Mouse (Mus musculus): Measurements from ENCODE around the gene Itga1.

The Itga1 gene

DNA sequence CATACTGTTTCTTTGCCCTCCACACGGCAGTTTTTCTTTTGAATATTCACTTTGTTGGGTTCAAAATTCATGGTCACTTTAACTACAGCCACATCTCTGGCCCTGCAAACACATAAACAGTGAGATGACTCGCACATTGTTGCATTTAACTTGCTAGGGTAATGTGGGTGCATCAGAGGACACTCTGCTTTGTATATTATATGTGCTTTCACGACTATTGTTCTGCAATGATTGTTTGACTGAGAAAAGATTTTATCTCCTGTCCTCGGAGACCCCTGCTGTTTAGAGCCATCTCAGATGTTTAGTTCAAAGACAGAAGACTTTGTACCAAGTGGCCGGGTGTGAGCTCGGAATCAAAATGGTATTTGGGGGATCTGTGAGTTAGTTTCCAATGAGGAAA, 114.1 kb downstream of the Itga1 start:
- DNase-seq (ENCODE audit: low read depth) = no peak

DNA sequence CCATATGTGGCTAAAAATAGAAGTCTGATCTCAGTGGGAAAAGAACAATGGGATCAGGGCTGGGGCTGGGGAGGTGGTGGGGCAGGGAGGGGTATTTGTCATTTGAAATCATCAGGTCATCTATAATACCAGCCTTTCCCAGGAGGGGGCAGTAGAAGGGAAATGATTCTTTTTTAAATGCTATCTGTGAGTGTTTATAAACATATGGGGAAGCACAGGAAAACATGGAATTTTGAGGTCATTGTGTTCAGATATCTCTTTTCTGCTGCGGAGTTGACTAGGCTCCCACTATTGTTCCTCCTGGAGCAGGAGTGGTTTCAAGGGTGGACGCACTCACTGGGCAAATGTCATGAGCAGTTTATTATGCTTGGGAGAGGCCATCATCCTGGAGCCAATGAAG, 114.6 kb downstream of the Itga1 start:
- peak; percentile 10 for DNase-seq (ENCODE audit: low read depth)

DNA sequence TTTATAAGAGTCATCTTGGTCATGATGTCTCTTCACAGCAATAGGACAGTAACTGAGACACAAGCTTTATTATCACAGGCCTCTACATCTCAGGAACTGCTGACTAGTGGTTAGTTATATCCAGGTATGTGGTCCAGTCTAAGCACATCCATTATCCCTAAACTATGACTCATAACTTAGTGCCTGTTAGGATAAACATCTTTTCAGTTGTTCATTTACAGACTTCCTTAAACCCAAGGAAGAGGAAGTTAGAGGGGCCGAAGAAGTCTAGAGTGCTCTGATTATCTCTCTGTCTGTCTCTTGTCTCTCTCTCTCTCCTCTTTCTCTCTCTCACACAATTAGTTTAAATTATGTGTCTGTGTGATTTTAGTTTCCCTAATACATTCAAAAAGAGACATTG, 117.1 kb downstream of the Itga1 start:
- no peak for DNase-seq (ENCODE audit: low read depth)

DNA sequence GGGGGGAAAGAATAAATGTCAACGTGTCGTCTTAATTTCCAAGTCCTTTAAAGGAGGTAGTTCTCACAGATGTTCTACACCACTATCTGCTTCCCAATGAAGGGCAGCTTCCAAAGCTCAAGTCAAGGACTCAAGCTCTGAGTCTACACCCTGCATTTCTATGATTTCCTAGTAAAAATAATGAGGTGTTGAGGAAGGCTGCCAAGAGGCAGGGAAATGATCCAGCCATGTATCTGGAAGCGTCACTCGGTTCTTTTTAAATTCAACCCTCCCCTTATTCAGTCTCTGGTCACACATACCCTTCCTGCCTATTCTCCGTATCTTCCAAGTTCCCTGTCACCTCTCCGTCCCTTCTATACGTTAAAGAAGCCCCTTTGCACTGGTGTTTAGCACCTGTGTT, 118.6 kb downstream of the Itga1 start:
- no peak for DNase-seq (ENCODE audit: low read depth)

DNA sequence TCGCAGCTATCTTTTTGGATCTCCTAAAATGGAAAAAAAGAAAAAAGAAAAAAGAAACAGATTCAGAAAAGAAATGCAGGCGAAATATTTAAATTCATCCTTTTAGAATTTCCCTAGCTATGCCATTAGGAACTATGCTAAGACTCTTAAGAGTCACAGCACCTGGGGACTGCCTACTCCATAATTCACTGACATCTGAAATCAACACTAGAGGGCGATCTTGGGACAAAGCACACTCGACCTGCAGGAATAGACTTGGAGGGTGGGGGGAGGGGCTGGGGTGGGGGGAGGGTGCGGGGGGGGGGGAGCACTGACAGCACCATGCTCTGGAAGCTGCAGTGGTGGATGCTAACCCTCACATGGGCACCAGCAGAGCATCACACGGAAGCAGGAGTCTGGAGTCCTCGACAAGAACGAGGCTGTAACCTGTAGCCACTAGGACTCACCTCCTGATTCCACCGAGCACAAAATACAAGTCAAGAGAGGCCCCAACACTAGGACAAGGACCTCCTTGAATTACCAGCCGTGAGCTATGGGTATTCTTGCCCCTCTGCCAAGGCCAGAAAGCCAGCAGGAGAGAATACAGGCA, 120.8 kb downstream of the Itga1 start:
- DNase-seq (ENCODE audit: low read depth) = peak; percentile 37

DNA sequence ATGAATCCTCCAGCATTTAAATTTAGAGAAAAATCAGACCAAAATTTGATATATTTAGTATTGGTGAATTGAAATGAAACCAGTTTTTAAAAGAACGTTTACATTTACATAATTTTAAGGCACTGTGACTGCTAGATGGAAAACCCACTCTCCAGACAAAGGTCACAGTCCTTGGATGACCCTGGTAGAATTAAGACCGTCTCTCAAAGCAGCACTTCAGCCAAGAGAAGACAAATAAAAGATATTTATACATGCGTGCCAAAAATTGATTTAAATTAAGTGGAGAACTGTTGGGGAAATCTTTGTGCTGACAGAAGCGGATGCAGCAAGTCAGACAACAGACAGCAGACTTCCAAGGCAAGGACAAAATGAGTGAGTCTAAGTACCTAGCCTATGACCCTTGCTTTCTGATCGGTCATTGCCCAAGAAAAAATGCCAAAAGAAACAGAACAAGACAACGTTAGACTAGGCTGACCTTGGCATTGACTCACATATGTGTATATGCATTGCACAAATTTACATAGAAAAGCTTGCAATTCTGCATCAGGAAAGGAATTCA, 127.2 kb downstream of the Itga1 start:
- no peak for DNase-seq (ENCODE audit: low read depth)

DNA sequence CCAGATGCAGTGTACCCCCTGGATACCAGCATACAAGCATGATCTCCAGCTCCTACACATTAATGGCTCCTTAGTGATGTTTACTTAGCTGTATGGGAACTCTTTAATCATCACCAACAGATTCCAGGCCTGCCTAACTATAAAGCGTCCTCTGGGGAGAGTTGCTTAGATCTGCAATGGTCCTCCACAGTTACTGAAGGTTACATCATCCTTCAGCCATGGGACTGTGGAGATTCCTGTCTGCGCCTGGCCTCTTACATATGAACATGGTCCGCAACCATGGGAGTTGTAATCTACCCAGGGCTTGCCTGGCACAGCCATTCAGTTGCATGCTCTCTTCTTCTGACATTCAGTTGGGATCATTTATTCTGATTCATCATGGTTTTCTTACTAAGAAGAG, 129.9 kb downstream of the Itga1 start:
- DNase-seq (ENCODE audit: low read depth) = no peak

DNA sequence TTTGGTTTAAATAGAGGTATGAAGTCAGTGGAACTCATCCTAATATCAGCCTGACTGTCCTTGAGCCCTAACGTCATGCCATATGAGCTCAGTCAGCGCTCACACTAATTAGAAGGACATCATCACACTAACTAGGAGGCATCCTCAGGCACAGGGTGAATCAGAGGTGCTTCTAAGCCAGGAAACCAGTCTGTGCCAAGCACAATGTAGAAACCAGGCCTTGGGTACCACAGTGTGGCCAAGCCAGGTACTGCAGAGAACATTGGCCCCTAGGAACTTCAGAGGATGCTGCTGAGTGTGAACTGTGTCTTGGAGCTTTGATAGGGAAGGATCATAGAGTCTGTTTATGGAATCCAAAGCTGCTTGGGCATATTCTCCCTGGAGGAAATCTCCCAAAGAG, 137.5 kb downstream of the Itga1 start:
- DNase-seq (ENCODE audit: low read depth) = peak; percentile 89

DNA sequence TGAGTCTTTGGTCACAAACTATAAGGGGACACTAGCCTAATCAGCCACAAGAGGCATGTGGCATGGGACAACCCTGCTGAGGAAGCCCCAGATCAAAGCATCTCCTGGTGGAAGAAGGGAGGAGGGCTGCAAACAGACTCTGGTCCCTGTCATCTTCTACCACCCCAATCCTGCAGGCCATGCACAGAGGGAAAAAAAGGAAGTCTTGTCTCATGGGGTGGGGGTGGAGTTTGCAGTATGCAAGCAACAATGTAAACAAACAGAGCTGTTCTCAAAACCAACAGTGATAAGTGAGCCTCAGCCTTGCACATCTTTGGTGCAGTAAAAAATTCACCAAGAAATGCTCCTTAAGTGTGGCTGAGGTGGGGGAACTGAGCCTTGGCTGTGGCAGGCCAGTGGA, 147.2 kb downstream of the Itga1 start:
- DNase-seq (ENCODE audit: low read depth) = no peak

DNA sequence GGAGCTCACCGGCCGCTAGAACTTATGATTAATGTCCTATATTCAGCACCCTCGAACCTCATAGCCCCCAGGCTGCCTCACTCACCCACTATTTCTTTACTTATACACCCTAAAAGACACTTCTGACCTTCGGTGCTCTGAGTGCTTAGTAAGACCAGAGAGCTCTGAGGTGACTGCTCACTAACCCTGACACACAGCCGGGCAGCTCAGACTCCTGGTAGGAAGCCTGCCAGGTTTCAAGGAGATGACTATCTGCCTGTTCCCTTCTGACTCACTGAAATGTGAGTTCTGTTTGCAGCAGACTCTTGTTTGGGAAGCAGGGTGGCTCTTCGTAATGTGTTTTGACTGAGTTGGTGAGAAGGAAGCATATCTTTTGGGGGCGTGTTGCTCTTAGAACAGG, 168.2 kb downstream of the Itga1 start:
- no peak for DNase-seq (ENCODE audit: low read depth)

DNA sequence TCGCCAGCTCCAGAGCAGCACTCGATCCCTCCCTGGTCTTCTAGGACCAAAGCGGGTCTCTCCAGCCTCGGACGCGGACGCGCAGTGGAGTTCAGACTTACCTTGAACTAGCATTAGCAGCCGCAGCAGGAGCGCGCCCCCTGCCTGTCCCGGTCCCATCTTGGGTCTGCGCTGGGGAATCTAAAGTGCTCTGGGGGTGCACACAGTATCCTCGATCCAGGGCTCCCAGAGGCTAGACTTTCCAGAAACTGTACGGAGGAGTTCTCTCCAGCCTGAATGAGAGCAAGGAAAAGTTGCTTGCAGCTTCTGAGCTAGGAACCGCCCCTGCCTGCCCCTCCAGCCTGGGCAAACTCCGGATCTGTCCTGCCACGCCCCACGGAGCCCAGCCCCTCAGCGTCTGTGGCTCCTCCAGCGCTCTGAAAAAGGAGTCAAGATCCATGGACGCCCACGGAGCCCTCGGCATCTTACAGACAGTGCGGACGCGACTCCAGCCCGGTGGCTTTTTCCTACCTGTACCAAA, 169.9 kb downstream of the Itga1 start, which contains the start of gene Itga2:
Gene Itga2, minus strand, starts transcription at position 326 of the 520 bp plus-strand sequence.
- DNase-seq (ENCODE audit: low read depth) = no peak

DNA sequence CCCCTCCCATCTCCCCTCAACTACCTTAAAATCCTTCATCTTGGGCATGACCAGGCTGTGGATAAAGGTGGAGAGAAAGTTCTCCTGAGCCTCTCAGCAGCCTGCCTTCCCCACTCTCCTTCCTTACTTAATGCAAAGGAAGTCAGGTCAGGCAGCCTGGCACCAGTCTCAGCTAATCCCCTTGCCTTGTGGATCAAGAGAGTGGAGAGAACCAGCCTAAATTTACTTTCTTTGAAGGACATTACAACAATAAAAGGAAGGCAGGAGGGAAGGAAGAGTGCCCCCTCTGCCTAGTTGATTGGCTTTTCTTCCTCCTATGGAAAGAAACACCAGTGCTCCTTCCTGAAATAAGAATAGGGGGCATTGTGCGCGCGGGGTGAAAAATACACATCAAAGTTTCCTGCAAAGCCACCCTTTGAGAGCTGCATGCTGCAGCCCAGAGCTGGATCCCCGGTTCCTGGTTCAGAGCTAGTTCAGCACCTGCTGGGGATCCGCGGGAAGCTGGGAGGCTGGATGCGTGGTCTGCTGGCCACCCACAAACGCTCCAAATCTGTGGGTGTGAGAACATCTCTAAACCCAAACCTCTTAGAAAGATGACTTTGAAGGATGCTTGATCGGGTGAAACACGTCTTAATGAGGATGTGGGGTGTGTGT, 170.6 kb downstream of the Itga1 start:
- DNase-seq (ENCODE audit: low read depth) = no peak

DNA sequence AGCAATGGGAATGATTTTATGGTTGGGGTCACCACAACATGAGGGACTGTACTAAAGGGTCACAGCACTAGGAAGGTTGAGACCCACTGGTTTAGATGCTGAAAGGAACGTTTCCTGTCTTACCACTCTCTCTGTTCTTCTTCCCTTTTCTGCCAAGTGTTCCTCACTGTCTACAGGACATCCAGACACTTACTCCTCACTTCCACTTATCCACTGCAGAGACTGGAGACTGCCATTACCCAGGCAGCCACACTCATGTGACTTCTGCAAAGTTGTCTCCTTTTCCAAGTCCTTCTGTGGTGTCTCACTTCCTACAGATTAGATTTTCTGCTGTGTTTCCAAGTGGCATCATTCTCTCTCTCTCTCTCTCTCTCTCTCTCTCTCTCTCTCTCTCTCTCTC, 177.0 kb downstream of the Itga1 start:
- DNase-seq (ENCODE audit: low read depth) = no peak

DNA sequence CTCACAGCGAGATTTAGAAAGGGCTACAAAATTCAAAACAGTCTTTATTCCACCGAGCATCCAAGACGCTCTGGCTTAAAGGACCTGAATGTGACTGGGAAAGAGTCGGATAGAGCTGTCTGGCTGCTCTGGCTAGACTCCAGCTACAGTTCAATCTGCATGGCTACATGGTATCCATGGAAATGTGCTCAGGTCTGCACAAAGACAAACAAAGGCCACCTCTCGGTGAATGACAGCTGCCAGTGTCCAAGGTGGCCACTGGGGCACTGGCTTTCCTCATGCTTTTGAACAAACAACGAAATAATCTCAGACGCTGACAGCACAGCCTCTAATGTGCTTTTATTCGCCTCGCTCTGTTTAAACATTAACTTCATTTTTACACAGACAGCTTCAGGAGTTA, 178.4 kb downstream of the Itga1 start:
- no peak for DNase-seq (ENCODE audit: low read depth)

DNA sequence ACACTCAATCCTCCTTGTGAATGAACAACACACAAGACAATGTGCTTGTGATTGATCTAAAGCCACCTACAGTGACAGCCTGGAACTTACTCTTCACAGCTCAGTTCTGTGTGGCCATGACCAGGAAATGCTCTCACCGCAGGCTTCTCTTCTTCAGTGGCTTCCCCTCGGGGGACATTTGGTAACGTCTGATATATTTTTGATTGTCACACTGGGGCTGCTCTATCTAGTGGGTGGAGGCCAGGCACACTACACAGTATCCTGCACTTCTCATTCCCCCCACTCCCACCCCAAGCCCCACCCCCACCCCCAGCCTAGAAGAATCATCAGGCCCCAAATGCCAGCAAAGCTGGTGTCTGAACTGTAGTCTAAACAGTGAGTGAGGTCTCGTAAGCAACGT, 186.0 kb downstream of the Itga1 start:
- peak; percentile 76 for DNase-seq (ENCODE audit: low read depth)

DNA sequence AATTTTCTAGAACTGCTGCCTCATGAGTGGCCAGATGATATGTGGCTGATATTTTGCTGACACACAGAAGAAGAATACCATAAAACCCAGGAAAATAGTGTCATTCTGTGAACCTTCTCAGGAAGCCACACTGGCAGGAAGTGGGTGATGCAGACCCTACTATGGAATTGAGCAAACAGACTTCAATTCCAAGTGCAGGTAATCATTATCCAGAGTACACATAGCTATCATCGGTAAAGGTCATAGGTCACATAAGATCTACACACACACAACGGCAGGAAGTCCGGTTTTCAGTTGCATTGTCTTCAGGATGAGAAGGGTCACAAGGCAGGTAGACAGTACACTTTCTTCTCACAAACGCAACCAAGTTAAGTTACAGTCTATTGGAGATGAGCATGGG, 186.8 kb downstream of the Itga1 start:
- DNase-seq (ENCODE audit: low read depth) = peak; percentile 24

DNA sequence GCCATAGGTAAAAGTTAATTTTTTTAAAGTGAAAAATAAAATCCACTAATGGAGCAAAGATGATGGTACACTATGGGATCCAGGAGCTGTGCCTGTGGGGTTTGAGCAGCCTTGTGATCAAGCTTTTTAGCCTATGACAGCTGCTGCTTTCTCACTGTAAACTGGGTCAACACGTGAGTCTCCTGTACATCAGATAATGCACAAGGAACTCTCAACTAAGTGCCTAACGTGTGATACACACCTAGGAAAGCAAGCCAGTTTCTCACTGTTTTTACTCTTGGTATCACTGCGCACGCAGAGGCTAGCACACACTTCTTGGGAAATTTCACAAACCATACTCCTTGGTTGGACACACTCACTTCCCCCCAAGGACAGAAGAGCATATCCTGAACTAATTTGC, 187.2 kb downstream of the Itga1 start:
- DNase-seq (ENCODE audit: low read depth) = no peak

DNA sequence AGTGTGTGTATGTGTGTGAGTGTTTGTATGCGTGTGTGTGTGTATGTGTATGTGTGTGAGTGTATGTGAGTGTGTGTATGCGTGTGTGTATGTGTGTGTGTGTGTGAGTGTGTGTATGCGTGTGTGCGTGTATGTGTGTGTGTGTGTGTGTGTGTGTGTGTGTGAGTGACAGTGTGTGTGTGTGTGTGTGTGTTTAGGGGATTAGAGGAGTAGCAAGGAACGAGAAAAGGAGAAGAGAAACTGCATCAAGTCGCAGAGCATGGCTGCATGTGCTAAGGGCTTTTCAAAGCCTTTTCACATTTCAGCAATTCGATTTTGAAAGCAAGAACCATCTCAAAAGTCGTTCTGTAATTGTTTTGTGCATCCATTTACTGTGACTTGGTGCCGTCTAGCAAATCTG, 191.1 kb downstream of the Itga1 start:
- no peak for DNase-seq (ENCODE audit: low read depth)

DNA sequence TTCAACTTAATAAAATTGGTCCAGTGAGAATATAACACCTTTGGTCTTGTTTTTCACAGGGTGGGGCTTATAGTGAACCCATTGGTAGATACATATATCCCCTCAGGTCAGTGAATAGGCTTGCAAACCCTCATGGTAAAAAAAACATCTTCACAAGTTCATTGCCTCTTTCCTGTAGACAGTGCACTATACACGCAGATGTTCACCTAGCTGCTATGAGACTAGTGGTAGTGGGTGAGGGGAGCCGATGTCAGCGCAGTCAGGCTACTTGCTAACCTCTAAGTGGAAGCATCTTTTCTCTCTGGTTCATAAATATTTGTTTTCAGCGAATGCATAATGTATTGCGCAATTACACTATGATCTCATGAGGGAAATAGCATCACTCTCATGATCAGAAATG, 192.2 kb downstream of the Itga1 start:
- no peak for DNase-seq (ENCODE audit: low read depth)

DNA sequence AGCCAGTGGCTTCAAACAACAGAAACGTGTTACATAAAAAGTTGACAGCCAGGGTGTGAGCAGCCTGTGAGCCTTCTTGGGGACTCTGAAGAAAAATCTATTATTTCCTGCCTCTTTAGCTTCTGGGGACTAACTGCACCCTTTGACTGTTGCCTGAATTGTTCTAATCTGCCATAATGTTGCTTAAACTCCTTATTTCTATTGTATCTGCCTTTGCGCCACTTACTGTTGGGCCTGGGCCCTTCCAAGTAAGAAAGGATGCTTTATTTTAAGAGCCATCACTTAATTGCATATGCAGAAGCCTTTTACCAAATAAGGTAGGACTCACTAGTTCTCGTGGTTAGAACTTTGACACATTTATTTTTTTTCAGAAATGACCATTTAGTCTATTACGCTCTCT, 193.9 kb downstream of the Itga1 start:
- no peak for DNase-seq (ENCODE audit: low read depth)

All from naive thymus-derived CD4-positive, alpha-beta T cell, adult 2 months (primary cell).